Mouse (Mus musculus): ENCODE measurements around the gene Msl2. TPM values are rescaled to one million over a fixed set of nuclear protein-coding genes. Genes with fewer than 3 reads are reported as not detected.
A peak's percentile ranks its signal among the peaks of the same experiment; 100 is the strongest.

Msl2 gene
- polyA plus RNA-seq, 1 experiment from 2014 or later: 3.5 TPM

GRCm38 (mm10) chr9:101069781-101070180, 4.1 kb upstream of the Msl2 start:
- DNase-seq (ENCODE audit: low spot score): no peak
- ATAC-seq (ENCODE audit: low FRiP score, low TSS enrichment): no peak
- H3K4me1 ChIP-seq (replicated peaks; ENCODE audit: control insufficient read depth, insufficient read depth): no peaks in the 10 kb centered on the region
- no peaks in the 10 kb centered on the region for H3K27me3 ChIP-seq (ENCODE audit: control insufficient read depth, insufficient read depth, low read length)
- no peak overlapping the region for H3K27ac ChIP-seq (replicated peaks)
- no peaks in the 10 kb centered on the region for H3K9me3 ChIP-seq (ENCODE audit: control insufficient read depth, low read length)
- no peak overlapping the region for H3K9ac ChIP-seq (ENCODE audit: low read length)
- TF ChIP-seq CTCF (IDR thresholded peaks at IDR 0.05; ENCODE audit: low read depth) (peak; percentile 40), EP300 (optimal IDR thresholded peaks at IDR 0.05) (no peak)
- no peaks in the 10 kb centered on the region for H3K36me3 ChIP-seq (ENCODE audit: control insufficient read depth, insufficient read depth, low read length)
- 95% methylated on average over 3 of the region's 3 CpGs for WGBS
- no peak overlapping the region for H3K4me3 ChIP-seq (ENCODE audit: low read depth, low read length)
- no peak overlapping the region for H3K4me2 ChIP-seq (replicated peaks; ENCODE audit: low read depth)

- no peak for DNase-seq (ENCODE audit: low spot score)
- TF ChIP-seq EP300 (optimal IDR thresholded peaks at IDR 0.05): no peak
- no peak for TF ChIP-seq CTCF (IDR thresholded peaks at IDR 0.05; ENCODE audit: low read depth)
- ATAC-seq (ENCODE audit: low FRiP score, low TSS enrichment): no peak
- 0 out of 2 replicates have a peak overlapping the region, but pooled peaks have one; percentile 98 for H3K4me3 ChIP-seq (ENCODE audit: low read depth, low read length)
- no peak overlapping the region for H3K9ac ChIP-seq (ENCODE audit: low read length)
- no peaks in the 10 kb centered on the region for H3K27me3 ChIP-seq (ENCODE audit: control insufficient read depth, insufficient read depth, low read length)
- no peaks in the 10 kb centered on the region for H3K4me1 ChIP-seq (replicated peaks; ENCODE audit: control insufficient read depth, insufficient read depth)
- peak overlapping the region; percentile 73 for H3K4me2 ChIP-seq (replicated peaks; ENCODE audit: low read depth)
- whole genome bisulfite sequencing: 28% methylated on average over 5 of the region's 5 CpGs
- H3K36me3 ChIP-seq (ENCODE audit: control insufficient read depth, insufficient read depth, low read length): no peaks in the 10 kb centered on the region
- no peak overlapping the region for H3K27ac ChIP-seq (replicated peaks)
- H3K9me3 ChIP-seq (ENCODE audit: control insufficient read depth, low read length): no peaks in the 10 kb centered on the region
These were observed 1.4 kb upstream of the Msl2 start for GRCm38 (mm10) chr9:101072506-101072905.

DNA sequence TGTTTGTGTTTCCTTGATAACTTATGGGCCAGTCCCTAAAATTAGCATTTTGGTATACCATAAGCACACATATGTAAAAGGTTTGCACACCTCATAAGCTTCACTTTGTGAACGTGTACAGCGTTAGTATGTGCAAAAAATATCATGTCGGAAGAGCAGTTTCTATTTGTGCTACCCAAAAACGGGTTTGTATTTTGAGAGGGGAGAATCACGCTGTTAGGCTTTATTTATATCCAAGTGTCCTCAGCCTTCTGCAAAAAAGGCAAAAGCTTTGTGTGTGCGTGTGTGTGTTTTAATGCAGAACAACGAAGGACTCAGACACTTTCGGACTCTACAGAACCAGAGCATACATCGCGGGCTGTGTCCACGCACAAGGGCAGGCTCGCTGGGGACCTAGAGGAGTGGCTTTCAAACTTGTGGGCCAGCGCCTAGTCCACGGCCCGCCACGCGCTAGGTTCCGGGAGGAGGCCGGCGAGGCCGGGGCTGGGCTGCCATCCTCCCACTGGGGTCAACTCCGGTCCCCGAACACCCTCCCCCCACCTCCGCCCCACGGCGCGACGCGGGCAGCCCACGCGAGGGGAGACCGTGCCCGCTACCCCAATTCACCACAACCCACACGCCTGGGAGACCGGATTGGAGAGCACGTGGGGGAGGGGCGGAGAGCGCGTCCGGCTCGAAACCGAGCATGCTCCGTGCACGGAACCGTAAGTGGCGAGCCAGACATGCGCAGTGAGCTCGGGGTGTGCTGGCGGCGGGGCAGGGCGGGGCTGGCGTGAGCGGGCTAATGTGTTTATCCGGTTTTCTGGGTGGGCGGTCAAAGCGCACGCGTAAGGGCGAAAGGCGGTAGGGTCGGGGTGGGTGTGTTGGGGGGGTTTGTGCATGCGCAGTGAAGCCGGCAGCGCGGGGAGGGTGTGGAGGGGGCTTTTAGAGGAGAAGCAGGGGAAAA, 587 bp upstream of the Msl2 start:
- DNase-seq (ENCODE audit: low spot score) (peak; percentile 99), ATAC-seq (ENCODE audit: low FRiP score, low TSS enrichment) (peak; percentile 94)
- H3K4me1 ChIP-seq (replicated peaks; ENCODE audit: control insufficient read depth, insufficient read depth): no peaks in the 10 kb centered on the region
- peak overlapping the region; percentile 99 for H3K9ac ChIP-seq (ENCODE audit: low read length)
- peak overlapping the region; percentile 73 for H3K4me2 ChIP-seq (replicated peaks; ENCODE audit: low read depth)
- H3K36me3 ChIP-seq (ENCODE audit: control insufficient read depth, insufficient read depth, low read length): no peaks in the 10 kb centered on the region
- TF ChIP-seq CTCF (IDR thresholded peaks at IDR 0.05; ENCODE audit: low read depth) (no peak), EP300 (optimal IDR thresholded peaks at IDR 0.05) (no peak)
- peak overlapping the region; percentile 98 for H3K4me3 ChIP-seq (ENCODE audit: low read depth, low read length)
- H3K27me3 ChIP-seq (ENCODE audit: control insufficient read depth, insufficient read depth, low read length): no peaks in the 10 kb centered on the region
- peak overlapping the region; percentile 100 for H3K27ac ChIP-seq (replicated peaks)
- no peaks in the 10 kb centered on the region for H3K9me3 ChIP-seq (ENCODE audit: control insufficient read depth, low read length)
- WGBS: 1% methylated on average over 53 of the region's 65 CpGs

DNA sequence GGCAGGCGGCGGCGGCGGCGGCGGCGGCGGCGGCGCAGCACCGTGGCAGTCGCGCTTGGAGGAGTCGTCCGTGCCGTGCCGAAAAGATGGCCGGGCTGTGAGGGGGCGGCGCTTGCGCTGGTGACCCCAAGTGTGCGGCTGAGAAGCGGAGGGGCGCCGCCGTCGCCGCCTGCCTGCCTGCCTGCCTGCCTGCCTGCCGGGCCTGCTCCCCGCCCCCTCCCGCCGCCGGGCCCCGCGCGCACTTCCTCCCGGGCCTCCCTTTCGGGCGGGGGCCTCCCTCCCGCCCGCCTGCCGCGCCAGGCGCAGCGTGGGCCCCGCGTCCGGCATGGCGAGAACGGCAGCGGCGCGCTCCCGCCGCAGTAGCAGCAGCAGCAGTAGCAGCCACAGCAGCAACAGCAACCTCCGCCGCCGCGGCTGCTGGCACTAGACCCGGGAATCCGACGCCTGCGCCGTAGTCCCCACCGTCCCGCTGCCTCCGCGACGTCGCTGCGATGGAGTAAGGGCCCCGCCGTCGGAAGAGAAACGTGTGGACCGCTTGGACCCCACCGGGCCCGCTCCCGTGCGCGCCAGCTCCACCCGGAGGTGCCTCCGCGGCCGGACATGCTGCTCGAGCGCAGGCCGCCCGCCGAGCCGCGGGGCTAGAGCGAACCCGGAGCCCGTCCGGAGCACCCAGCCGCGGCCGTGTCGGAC, 576 bp downstream of the Msl2 start:
- Histone ChIP-seq H3K4me1 (replicated peaks; ENCODE audit: control insufficient read depth, insufficient read depth) (0 out of 2 replicates have a peak, but pooled peaks cover 5% of the 10 kb centered on the region), H3K4me2 (replicated peaks; ENCODE audit: low read depth) (peak overlapping the region; percentile 70), H3K27ac (replicated peaks) (peak overlapping the region; percentile 100), H3K27me3 (ENCODE audit: control insufficient read depth, insufficient read depth, low read length) (no peaks in the 10 kb centered on the region), H3K9me3 (ENCODE audit: control insufficient read depth, low read length) (no peaks in the 10 kb centered on the region), H3K9ac (ENCODE audit: low read length) (peak overlapping the region; percentile 99), H3K36me3 (ENCODE audit: control insufficient read depth, insufficient read depth, low read length) (no peaks in the 10 kb centered on the region), H3K4me3 (ENCODE audit: low read depth, low read length) (peak overlapping the region; percentile 98)
- ATAC-seq (ENCODE audit: low FRiP score, low TSS enrichment): peak; percentile 77
- TF ChIP-seq CTCF (IDR thresholded peaks at IDR 0.05; ENCODE audit: low read depth) (peak; percentile 16; the same call in 1 of the 2 replicates), EP300 (optimal IDR thresholded peaks at IDR 0.05) (no peak)
- DNase-seq (ENCODE audit: low spot score): peak; percentile 90
- under 1% methylated on average over 77 of the region's 100 CpGs for WGBS

DNA sequence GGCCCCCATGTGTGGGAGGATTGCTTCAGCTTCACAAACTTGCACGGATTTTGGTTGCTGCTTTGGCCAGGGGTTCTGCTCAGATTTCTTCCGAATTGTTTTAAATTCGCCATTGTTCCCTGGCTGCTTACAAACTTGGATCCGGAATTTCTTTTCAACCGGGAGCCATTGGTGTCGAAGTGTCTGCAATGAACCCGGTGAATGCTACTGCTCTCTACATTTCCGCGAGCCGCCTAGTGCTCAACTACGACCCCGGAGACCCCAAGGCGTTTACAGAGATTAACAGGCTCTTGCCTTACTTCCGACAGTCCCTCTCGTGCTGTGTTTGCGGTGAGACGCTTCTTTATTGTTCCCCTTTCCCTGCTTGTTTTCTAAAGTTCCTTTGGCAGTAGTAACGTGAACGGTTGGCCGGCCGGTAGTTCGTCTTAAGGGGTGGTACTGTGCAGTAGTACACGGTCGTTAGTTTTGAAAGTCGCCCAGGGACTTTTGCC, 1.2 kb downstream of the Msl2 start:
- Histone ChIP-seq H3K36me3 (ENCODE audit: control insufficient read depth, insufficient read depth, low read length) (no peaks in the 10 kb centered on the region), H3K27me3 (ENCODE audit: control insufficient read depth, insufficient read depth, low read length) (no peaks in the 10 kb centered on the region), H3K4me3 (ENCODE audit: low read depth, low read length) (peak overlapping the region; percentile 98), H3K4me2 (replicated peaks; ENCODE audit: low read depth) (peak overlapping the region; percentile 70), H3K4me1 (replicated peaks; ENCODE audit: control insufficient read depth, insufficient read depth) (0 out of 2 replicates have a peak, but pooled peaks cover 5% of the 10 kb centered on the region), H3K9me3 (ENCODE audit: control insufficient read depth, low read length) (no peaks in the 10 kb centered on the region), H3K9ac (ENCODE audit: low read length) (peak overlapping the region; percentile 99), H3K27ac (replicated peaks) (peak overlapping the region; percentile 100)
- under 1% methylated on average over 25 of the region's 25 CpGs for WGBS
- TF ChIP-seq EP300 (optimal IDR thresholded peaks at IDR 0.05) (no peak), CTCF (IDR thresholded peaks at IDR 0.05; ENCODE audit: low read depth) (no peak)
- ATAC-seq (ENCODE audit: low FRiP score, low TSS enrichment): no peak
- peak; percentile 34 for DNase-seq (ENCODE audit: low spot score)
